Mouse (Mus musculus): Measurements from ENCODE around the gene Pga5. TPM values are rescaled to one million over a fixed set of nuclear protein-coding genes. Genes with fewer than 3 reads are reported as not detected.
A peak's percentile ranks its signal among the peaks of the same experiment; 100 is the strongest.

Pga5 gene
- 0.08 TPM in 1 of 2 replicates, not detected in the other for total RNA-seq (2012; rRNA removed)
- total RNA-seq (2014; rRNA removed) = not detected in 2 replicates
- polyA plus RNA-seq (2012; ENCODE audit: insufficient read length, low read depth) = not detected in 2 replicates

- no peaks in the 10 kb centered on the region for H3K79me2 ChIP-seq (replicated peaks; ENCODE audit: control insufficient read depth, extremely low read depth, insufficient read depth, poor library complexity, severe bottlenecking)
- no peak within 1 kb of the TSS for H3K9ac ChIP-seq (ENCODE audit: insufficient read depth, low read depth)
- H3K9me3 ChIP-seq (replicated peaks; ENCODE audit: low read length) = no peaks in the 10 kb centered on the region
- dilution Hi-C loops (cut with MboI; ENCODE audit: extremely low pct_ligation_motif_present, extremely low pct_unique_long_range_greater_than_20kb, low sequenced_read_pairs) (no loop called here), in situ Hi-C loops (cut with MboI; ENCODE audit: low pct_ligation_motif_present, low pct_unique_long_range_greater_than_20kb, low sequenced_read_pairs) (loop anchor here (10.0 kb wide), 1 partner anchor 287 kb away; no protein-coding TSS in a partner anchor)
- peaks cover 0 to 3% of the 10 kb centered on the region in 2 experiments; a peak in 2 of 4 replicates for H3K4me1 ChIP-seq (ENCODE audit: control insufficient read depth in 1 of 2, insufficient read depth in 2 of 2)
- DNase-seq (ENCODE audit: extremely low read depth) = peak; percentile 71
- no peaks in the 10 kb centered on the region for H3K36me3 ChIP-seq (replicated peaks in 1 of 2; ENCODE audit: control insufficient read depth in 1 of 2, insufficient read depth in 1 of 2, low read length in 1 of 2)
- H3K27ac ChIP-seq (ENCODE audit: insufficient read depth, low read depth) = no peak within 1 kb of the TSS
- H3K27me3 ChIP-seq (replicated peaks) = no peaks in the 10 kb centered on the region
- TF ChIP-seq SMC3 (IDR thresholded peaks at IDR 0.05; ENCODE audit: low read depth, low read length) = peak; percentile 94
- no peak for TF ChIP-seq IRF4 (IDR thresholded peaks at IDR 0.05; ENCODE audit: low read depth, low read length)
- no peak for TF ChIP-seq MAFK (IDR thresholded peaks at IDR 0.05; ENCODE audit: insufficient replicate concordance, low read length)
- TF ChIP-seq UBTF (IDR thresholded peaks at IDR 0.05; ENCODE audit: low read depth, low read length) = no peak
- TF ChIP-seq MAX (IDR thresholded peaks at IDR 0.05; ENCODE audit: low read length) = no peak
- 0 out of 2 replicates have a peak, but pooled peaks have one; percentile 7 for TF ChIP-seq JUND (conservative IDR thresholded peaks at IDR 0.05; ENCODE audit: low read depth, low read length)
- no peak for TF ChIP-seq MXI1 (IDR thresholded peaks at IDR 0.05; ENCODE audit: low read depth, low read length)
- TF ChIP-seq POLR2AphosphoS2 (IDR thresholded peaks at IDR 0.05; ENCODE audit: low read depth, low read length) = no peak
- peak; percentile 81 to 92 for TF ChIP-seq CTCF (conservative IDR thresholded peaks at IDR 0.05 in 1 of 2, IDR thresholded peaks at IDR 0.05 in 1 of 2; ENCODE audit: low read depth in 2 of 2, low read length in 2 of 2)
- no peak for TF ChIP-seq CHD2 (IDR thresholded peaks at IDR 0.05; ENCODE audit: low read length)
- TF ChIP-seq ZC3H11A (IDR thresholded peaks at IDR 0.05; ENCODE audit: low read depth, low read length) = peak; percentile 63; the same call in 1 of the 2 replicates
- peak; percentile 86 for TF ChIP-seq RAD21 (IDR thresholded peaks at IDR 0.05; ENCODE audit: low read depth, low read length)
- no peak for TF ChIP-seq PAX5 (IDR thresholded peaks at IDR 0.05; ENCODE audit: low read length)
- TF ChIP-seq ZMIZ1 (IDR thresholded peaks at IDR 0.05; ENCODE audit: low read depth, low read length) = no peak
- H3K4me3 ChIP-seq (replicated peaks in 1 of 3; ENCODE audit: low read depth in 2 of 3, low read length in 2 of 3, poor library complexity in 1 of 3) = no peak within 1 kb of the TSS
- H3K4me2 ChIP-seq (ENCODE audit: insufficient read depth, low read depth, poor library complexity, severe bottlenecking) = no peak within 1 kb of the TSS
These were observed at the start of gene Pga5 for GRCm38 (mm10) chr19:10677915-10678771. TSS of gene Pga5 (minus strand) at chr19:10678071.

- Histone ChIP-seq H3K9me3 (replicated peaks; ENCODE audit: low read length) (no peaks in the 10 kb centered on the region), H3K9ac (ENCODE audit: insufficient read depth, low read depth) (no peak overlapping the region), H3K36me3 (replicated peaks in 1 of 2; ENCODE audit: control insufficient read depth in 1 of 2, insufficient read depth in 1 of 2, low read length in 1 of 2) (peaks cover 0 to 96% of the 10 kb centered on the region in 2 experiments), H3K27me3 (replicated peaks) (no peaks in the 10 kb centered on the region), H3K79me2 (replicated peaks; ENCODE audit: control insufficient read depth, extremely low read depth, insufficient read depth, poor library complexity, severe bottlenecking) (no peaks in the 10 kb centered on the region), H3K27ac (ENCODE audit: insufficient read depth, low read depth) (no peak overlapping the region), H3K4me2 (ENCODE audit: insufficient read depth, low read depth, poor library complexity, severe bottlenecking) (no peak overlapping the region), H3K4me3 (replicated peaks in 1 of 3; ENCODE audit: low read depth in 2 of 3, low read length in 2 of 3, poor library complexity in 1 of 3) (no peak overlapping the region), H3K4me1 (ENCODE audit: control insufficient read depth in 1 of 2, insufficient read depth in 2 of 2) (peaks cover 4 to 20% of the 10 kb centered on the region in 2 experiments)
- dilution Hi-C loops (cut with MboI; ENCODE audit: extremely low pct_ligation_motif_present, extremely low pct_unique_long_range_greater_than_20kb, low sequenced_read_pairs) = no loop called here
- in situ Hi-C loops (cut with MboI; ENCODE audit: low pct_ligation_motif_present, low pct_unique_long_range_greater_than_20kb, low sequenced_read_pairs) = no loop called here
- TF ChIP-seq ZC3H11A (IDR thresholded peaks at IDR 0.05; ENCODE audit: low read depth, low read length) (no peak), MAX (IDR thresholded peaks at IDR 0.05; ENCODE audit: low read length) (no peak), IRF4 (IDR thresholded peaks at IDR 0.05; ENCODE audit: low read depth, low read length) (no peak), NRF1 (IDR thresholded peaks at IDR 0.05; ENCODE audit: low read depth, low read length) (no peak), MAZ (IDR thresholded peaks at IDR 0.05; ENCODE audit: low read depth, low read length) (no peak), KAT2A (IDR thresholded peaks at IDR 0.05; ENCODE audit: insufficient replicate concordance, low read length) (no peak), MYC (IDR thresholded peaks at IDR 0.05; ENCODE audit: low read depth, low read length) (no peak), EP300 (IDR thresholded peaks at IDR 0.05; ENCODE audit: low read length) (no peak), ZNF384 (IDR thresholded peaks at IDR 0.05; ENCODE audit: low read depth, low read length) (no peak), ETS1 (conservative IDR thresholded peaks at IDR 0.05; ENCODE audit: low read depth, low read length) (no peak)
- no peak for DNase-seq (ENCODE audit: extremely low read depth)
These were observed 46.9 kb upstream of the Pga5 start for GRCm38 (mm10) chr19:10724629-10725363.

Measured in CH12.LX (cell line).